Mouse (Mus musculus): ENCODE measurements around the gene Tmem139. TPM values are rescaled to one million over a fixed set of nuclear protein-coding genes. Genes with fewer than 3 reads are reported as not detected.

The Tmem139 gene
- 0.86 and 1.0 TPM in 2 replicates for total RNA-seq (2021)
- long read RNA-seq, experiment 1, partial matches to known transcripts, result 3 of 5 reads
- long read RNA-seq, experiment 1, other reads (novel, unspliced or antisense), result 1 of 5 reads
- long read RNA-seq, experiment 2, result 0 reads

GRCm38 (mm10) chr6:42261524-42262170 lies at the start of gene Tmem139:
Tmem139 (plus strand) TSS chr6:42261970.
- DNase-seq, result no peak

GRCm38 (mm10) chr6:42215028-42215427 lies 46.7 kb upstream of the Tmem139 start, which contains the start of gene Tas2r144:
Tas2r144 (plus strand) TSS chr6:42215328.
- no peak for DNase-seq

GRCm38 (mm10) chr6:42222286-42222685 lies 39.5 kb upstream of the Tmem139 start:
- DNase-seq, result peak; percentile 24

GRCm38 (mm10) chr6:42225046-42225445 lies 36.7 kb upstream of the Tmem139 start:
- DNase-seq, result no peak

- DNase-seq, result peak; percentile 74
Observed at GRCm38 (mm10) chr6:42227240-42228101, 34.3 kb upstream of the Tmem139 start.

- DNase-seq, result no peak
Observed at GRCm38 (mm10) chr6:42229610-42230009, 32.2 kb upstream of the Tmem139 start.

- no peak for DNase-seq
Observed at GRCm38 (mm10) chr6:42231191-42231590, 30.6 kb upstream of the Tmem139 start.

- no peak for DNase-seq
Observed at GRCm38 (mm10) chr6:42237276-42237805, 24.4 kb upstream of the Tmem139 start.

- peak; percentile 50 for DNase-seq
Observed at GRCm38 (mm10) chr6:42241311-42242045, 20.3 kb upstream of the Tmem139 start.

- peak; percentile 93 for DNase-seq
Observed at GRCm38 (mm10) chr6:42245711-42246353, 15.9 kb upstream of the Tmem139 start, which contains the start of gene Gstk1. Gstk1 (plus strand) TSS chr6:42245935.

GRCm38 (mm10) chr6:42247173-42247572 lies 14.6 kb upstream of the Tmem139 start:
- DNase-seq, result peak; percentile 31

- no peak for DNase-seq
Observed at GRCm38 (mm10) chr6:42247981-42248380, 13.8 kb upstream of the Tmem139 start.

GRCm38 (mm10) chr6:42251791-42252190 lies 10.0 kb upstream of the Tmem139 start:
- DNase-seq, result no peak

GRCm38 (mm10) chr6:42253103-42253502 lies 8.7 kb upstream of the Tmem139 start:
- DNase-seq, result no peak

GRCm38 (mm10) chr6:42257303-42257863 lies 4.4 kb upstream of the Tmem139 start:
- DNase-seq, result peak; percentile 75

- no peak for DNase-seq
Observed at GRCm38 (mm10) chr6:42260430-42260829, 1.3 kb upstream of the Tmem139 start.

GRCm38 (mm10) chr6:42264626-42265312 lies 3.0 kb downstream of the Tmem139 start, which contains the start of gene Casp2:
Casp2 (plus strand) TSS chr6:42264985.
- DNase-seq, result peak; percentile 100

- no peak for DNase-seq
Observed at GRCm38 (mm10) chr6:42265391-42266330, 3.9 kb downstream of the Tmem139 start.

GRCm38 (mm10) chr6:42270817-42271216 lies 9.0 kb downstream of the Tmem139 start:
- DNase-seq, result no peak

Data from adrenal gland, postnatal 14 days (tissue).